Mouse (Mus musculus) embryonic facial prominence, embryonic 10.5 days (tissue): ENCODE data around the gene Specc1l. TPM values are rescaled to one million over a fixed set of nuclear protein-coding genes. Genes with fewer than 3 reads are reported as not detected.
"Not testable (repeated sequence)": the region's sequence is repeated elsewhere in the genome, so short reads cannot be mapped to it uniquely, and the experiment has no call there.

ENCODE experiments used
- DNase-seq: peaks from one replicate; pipeline ENCODE4 v3.0.0-alpha.2; 2017; ENCODE audit warnings: low spot score
- H3K27ac ChIP-seq: fragments of 300-500 bp; sonication (generic); replicated peaks from 2 replicates; pipeline ENCODE4 v1.5.1; 2016; ENCODE audit warnings: mild to moderate bottlenecking
- H3K27me3 ChIP-seq: fragments of 300-500 bp; sonication (generic); replicated peaks from 2 replicates; pipeline ENCODE4 v1.6.1; 2016; ENCODE audit warnings: low read depth, mild to moderate bottlenecking; ENCODE audit not compliant: poor library complexity, severe bottlenecking
- H3K36me3 ChIP-seq: fragments of 300-500 bp; sonication (generic); replicated peaks from 2 replicates; pipeline ENCODE4 v1.6.1; 2016; ENCODE audit warnings: mild to moderate bottlenecking, moderate library complexity
- H3K4me1 ChIP-seq: fragments of 300-500 bp; sonication (generic); 2 replicates; pipeline ENCODE4 v1.6.1; 2016
- H3K4me3 ChIP-seq: fragments of 300-500 bp; sonication (generic); 2 replicates; pipeline ENCODE4 v1.5.1; 2016; ENCODE audit warnings: mild to moderate bottlenecking, moderate library complexity
- H3K9me3 ChIP-seq: fragments of 300-500 bp; sonication (generic); 2 replicates; pipeline ENCODE4 v1.6.1; 2016; ENCODE audit warnings: mild to moderate bottlenecking
- WGBS: fragments of 180-500 bp; shearing (Covaris S2); methylation state at CpG from one replicate; pipeline ENCODE4 v1.1.7; 2016; 5-methylcytosine and 5-hydroxymethylcytosine counted together
- polyA plus RNA-seq: library from polyadenylated mRNA; unstranded; fragments of >200 nt; fragmentation: Nextera tagmentation; extraction: Ambion mirVana; gene quantifications from 2 replicates; pipeline ENCODE4 v1.2.1, GENCODE M21; 2016

Gene Specc1l
- polyA plus RNA-seq, 1 experiment from 2014 or later = 43.3 TPM

DNA sequence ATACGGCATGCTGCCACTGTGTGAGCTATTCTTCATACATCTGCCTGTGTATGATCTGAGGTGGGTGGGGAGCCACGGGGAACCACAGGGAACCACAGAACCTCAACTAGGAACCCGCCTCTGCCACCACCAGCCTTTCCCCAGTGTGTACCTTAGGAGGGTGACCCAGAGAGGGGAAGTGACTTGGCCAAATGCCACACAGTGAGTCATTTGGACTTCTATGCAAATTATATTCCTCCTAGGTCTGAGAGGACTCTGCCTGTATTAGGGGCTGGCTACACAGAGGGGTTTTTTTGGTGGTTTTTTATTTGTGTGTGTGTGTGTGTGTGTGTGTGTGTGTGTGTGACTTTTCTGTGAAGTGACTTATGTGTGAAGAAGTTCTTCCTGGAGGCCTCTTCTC, 114.7 kb downstream of the Specc1l start:
- H3K36me3 ChIP-seq = no peaks in the 10 kb centered on the region
- H3K9me3 ChIP-seq = no peaks in the 10 kb centered on the region
- no peak overlapping the region for H3K27ac ChIP-seq
- no peak overlapping the region for H3K4me3 ChIP-seq
- no peak for DNase-seq
- H3K27me3 ChIP-seq = no peaks in the 10 kb centered on the region
- WGBS = 89% methylated on average over 3 of the region's 3 CpGs
- H3K4me1 ChIP-seq = peaks cover 32% of the 10 kb centered on the region

GRCm38 (mm10) chr10:75327081-75327480, 115.2 kb downstream of the Specc1l start:
- Histone ChIP-seq H3K27me3 (no peaks in the 10 kb centered on the region), H3K4me3 (no peak overlapping the region), H3K27ac (no peak overlapping the region), H3K9me3 (no peaks in the 10 kb centered on the region), H3K36me3 (no peaks in the 10 kb centered on the region), H3K4me1 (peaks cover 32% of the 10 kb centered on the region)
- WGBS = 77% methylated on average over 11 of the region's 11 CpGs
- DNase-seq = no peak

DNA sequence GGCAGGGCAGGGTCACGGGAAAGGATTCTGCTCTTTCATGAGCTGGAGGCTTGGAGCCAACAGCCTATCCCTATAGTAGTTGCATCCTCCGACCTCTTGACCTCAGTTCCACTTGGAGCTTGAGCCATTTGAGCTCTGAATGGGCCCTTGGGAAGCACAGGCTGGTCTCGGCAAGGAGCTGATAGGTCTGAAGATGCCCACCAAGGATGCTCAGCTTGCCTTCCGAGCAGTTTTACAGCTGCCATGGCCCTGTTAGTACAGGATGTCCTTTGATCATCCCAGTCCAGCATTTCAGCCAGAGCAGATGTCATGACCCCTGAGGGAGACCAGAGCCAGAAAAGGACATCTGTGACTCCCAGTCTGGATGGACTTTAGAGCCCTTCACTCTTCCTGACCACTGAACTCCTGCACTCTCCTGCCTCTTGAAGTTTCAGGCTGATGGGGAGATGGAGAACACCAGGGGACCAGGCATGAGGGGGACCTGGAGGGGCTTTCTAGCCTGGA, 116.4 kb downstream of the Specc1l start:
- Histone ChIP-seq H3K4me3 (no peak overlapping the region), H3K36me3 (no peaks in the 10 kb centered on the region), H3K4me1 (peaks cover 25% of the 10 kb centered on the region; the same call in 1 of the 2 replicates), H3K27ac (no peak overlapping the region), H3K9me3 (no peaks in the 10 kb centered on the region), H3K27me3 (no peaks in the 10 kb centered on the region)
- WGBS = 37% methylated on average over 4 of the region's 4 CpGs
- DNase-seq = no peak

DNA sequence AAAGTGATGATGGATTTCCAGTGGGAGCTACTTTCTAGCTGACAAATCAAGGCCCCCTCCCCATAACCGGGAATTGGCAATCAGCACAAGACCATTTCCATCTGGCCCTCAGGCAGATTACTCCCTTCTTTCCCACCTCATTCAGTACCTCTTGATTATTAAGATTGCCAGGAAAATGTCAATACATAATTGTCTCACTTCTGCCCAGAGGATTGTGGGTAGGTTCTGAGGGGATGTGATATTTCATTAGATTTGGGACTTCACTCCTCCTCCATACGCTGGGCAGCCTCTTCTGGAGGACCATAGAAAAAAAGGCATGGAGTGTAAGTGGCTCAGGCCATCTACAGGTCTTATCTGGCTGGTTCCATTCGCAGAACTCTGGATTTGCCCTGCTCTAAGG, 120.4 kb downstream of the Specc1l start:
- Histone ChIP-seq H3K27me3 (no peaks in the 10 kb centered on the region), H3K4me3 (no peak overlapping the region), H3K27ac (no peak overlapping the region), H3K9me3 (no peaks in the 10 kb centered on the region), H3K36me3 (no peaks in the 10 kb centered on the region), H3K4me1 (peaks cover 13% of the 10 kb centered on the region; the same call in 1 of the 2 replicates)
- no peak for DNase-seq
- whole genome bisulfite sequencing = 90% methylated on average over 3 of the region's 3 CpGs

- DNase-seq = no peak
- no peak overlapping the region for H3K27ac ChIP-seq
- no peaks in the 10 kb centered on the region for H3K36me3 ChIP-seq
- H3K4me1 ChIP-seq = peaks cover 4% of the 10 kb centered on the region; the same call in 1 of the 2 replicates
- no peaks in the 10 kb centered on the region for H3K9me3 ChIP-seq
- WGBS = 92% methylated on average over 23 of the region's 23 CpGs
- H3K4me3 ChIP-seq = no peak overlapping the region
- H3K27me3 ChIP-seq = no peaks in the 10 kb centered on the region
Observed at GRCm38 (mm10) chr10:75333176-75333776, 121.4 kb downstream of the Specc1l start.

DNA sequence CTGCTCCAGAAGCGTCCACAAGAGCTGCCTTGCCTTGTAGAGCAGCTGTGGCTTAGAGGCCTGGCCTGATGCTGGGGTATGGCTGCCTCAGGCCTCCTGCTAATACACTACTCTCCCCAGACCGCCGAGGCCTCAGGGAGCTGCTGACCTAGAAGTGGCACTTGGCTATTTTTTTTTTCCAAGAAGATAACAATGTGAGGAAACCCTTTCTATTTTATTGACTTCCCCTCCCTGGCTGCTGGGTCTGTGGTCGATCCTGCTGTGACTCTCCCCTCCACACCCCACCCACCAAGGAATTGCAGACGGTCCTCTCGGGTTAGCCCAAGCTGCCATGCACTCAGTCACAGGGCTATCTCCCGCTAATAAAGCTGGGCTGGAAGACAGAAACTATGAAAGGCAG, 122.3 kb downstream of the Specc1l start:
- 81% methylated on average over 7 of the region's 7 CpGs for WGBS
- no peak overlapping the region for H3K4me3 ChIP-seq

DNA sequence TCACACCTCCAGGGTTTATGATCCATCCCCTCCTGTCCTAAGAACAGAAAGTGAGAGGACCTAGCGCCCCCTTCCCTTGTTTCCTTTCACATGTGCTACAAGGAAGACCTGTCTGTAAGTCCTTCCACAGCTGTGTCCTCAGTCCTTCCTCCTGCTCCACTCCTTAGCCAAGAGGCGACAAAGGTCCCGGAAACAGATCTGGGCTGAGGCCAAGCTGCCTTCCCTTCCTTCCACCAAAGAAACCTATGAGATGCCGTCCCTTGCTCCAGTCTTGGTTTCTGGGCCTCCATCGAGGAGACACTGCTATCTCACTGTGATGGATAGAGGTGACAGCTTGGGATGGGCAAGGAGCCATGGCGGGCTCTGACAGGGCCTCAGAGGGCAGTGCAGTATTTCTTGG, 123.2 kb downstream of the Specc1l start:
- Histone ChIP-seq H3K4me1 (no peaks in the 10 kb centered on the region), H3K9me3 (no peaks in the 10 kb centered on the region), H3K27ac (no peak overlapping the region), H3K4me3 (no peak overlapping the region), H3K36me3 (no peaks in the 10 kb centered on the region), H3K27me3 (no peaks in the 10 kb centered on the region)
- 89% methylated on average over 6 of the region's 6 CpGs for WGBS
- DNase-seq = no peak

More for the DNA sequence above, 122.3 kb downstream of the Specc1l start:
- no peak overlapping the region for H3K27ac ChIP-seq
- no peaks in the 10 kb centered on the region for H3K27me3 ChIP-seq
- no peaks in the 10 kb centered on the region for H3K4me1 ChIP-seq
- H3K9me3 ChIP-seq = no peaks in the 10 kb centered on the region
- no peaks in the 10 kb centered on the region for H3K36me3 ChIP-seq
- DNase-seq = no peak

DNA sequence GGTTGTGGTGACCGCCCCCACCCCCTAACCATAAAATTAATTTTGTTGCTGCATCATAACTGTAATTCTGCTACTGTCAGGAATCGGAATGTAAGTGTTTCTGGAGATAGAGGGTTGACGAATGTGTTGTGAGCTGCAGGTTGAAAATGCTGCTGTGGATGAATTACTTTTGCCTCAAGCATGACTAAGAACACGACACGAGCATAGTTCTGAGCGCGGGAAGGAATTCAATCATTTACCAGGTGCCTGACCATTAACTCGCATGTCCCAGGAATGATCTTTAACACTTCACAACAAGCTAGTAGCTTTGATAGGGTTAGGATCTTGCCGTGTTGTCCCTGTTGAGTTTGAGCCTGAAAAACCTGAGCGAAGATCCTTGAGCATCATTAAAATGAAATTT, 125.4 kb downstream of the Specc1l start:
- no peaks in the 10 kb centered on the region for H3K4me1 ChIP-seq
- no peak overlapping the region for H3K4me3 ChIP-seq
- H3K27me3 ChIP-seq = no peaks in the 10 kb centered on the region; the same call in 1 of the 2 replicates
- no peak overlapping the region for H3K27ac ChIP-seq
- DNase-seq = no peak
- no peaks in the 10 kb centered on the region for H3K9me3 ChIP-seq
- WGBS = 89% methylated on average over 10 of the region's 10 CpGs
- H3K36me3 ChIP-seq = no peaks in the 10 kb centered on the region

- WGBS = 76% methylated on average over 5 of the region's 5 CpGs
Observed at GRCm38 (mm10) chr10:75338852-75339251, 127.0 kb downstream of the Specc1l start.

GRCm38 (mm10) chr10:75339377-75339776, 127.5 kb downstream of the Specc1l start:
- H3K4me1 ChIP-seq = peaks cover 3% of the 10 kb centered on the region
- no peak for DNase-seq
- no peaks in the 10 kb centered on the region for H3K36me3 ChIP-seq
- H3K27ac ChIP-seq = no peak overlapping the region
- no peaks in the 10 kb centered on the region; the same call in 1 of the 2 replicates for H3K27me3 ChIP-seq
- no peaks in the 10 kb centered on the region for H3K9me3 ChIP-seq
- WGBS = 82% methylated on average over 7 of the region's 7 CpGs
- no peak overlapping the region for H3K4me3 ChIP-seq

More at GRCm38 (mm10) chr10:75338852-75339251, 127.0 kb downstream of the Specc1l start:
- Histone ChIP-seq H3K27me3 (no peaks in the 10 kb centered on the region; the same call in 1 of the 2 replicates), H3K36me3 (no peaks in the 10 kb centered on the region), H3K9me3 (no peaks in the 10 kb centered on the region), H3K4me3 (no peak overlapping the region), H3K4me1 (no peaks in the 10 kb centered on the region), H3K27ac (no peak overlapping the region)
- DNase-seq = no peak

DNA sequence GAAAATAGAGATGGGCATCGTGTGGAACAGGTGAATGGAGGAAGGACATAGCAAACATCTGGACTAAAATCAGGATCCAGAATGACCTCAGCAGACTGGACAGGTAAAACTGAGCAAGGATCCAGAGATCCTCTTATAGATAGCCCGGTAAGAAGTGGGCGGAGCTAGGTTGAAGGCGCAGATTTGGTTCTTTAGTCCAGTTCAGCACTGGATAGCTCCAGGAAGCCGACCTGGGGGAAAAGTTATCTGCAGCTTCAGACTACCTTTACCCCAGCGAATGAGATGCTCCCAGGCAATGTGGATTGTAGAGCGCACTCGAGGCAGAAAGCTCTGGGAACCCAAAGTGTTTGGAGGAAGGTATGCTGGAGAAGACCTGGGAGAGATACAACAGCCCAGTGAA, 130.1 kb downstream of the Specc1l start:
- no peaks in the 10 kb centered on the region; the same call in 1 of the 2 replicates for H3K27me3 ChIP-seq
- H3K9me3 ChIP-seq = 0 out of 2 replicates have a peak, but pooled peaks cover 7% of the 10 kb centered on the region
- H3K4me3 ChIP-seq = no peak overlapping the region
- no peaks in the 10 kb centered on the region for H3K36me3 ChIP-seq
- no peak overlapping the region for H3K27ac ChIP-seq
- H3K4me1 ChIP-seq = peaks cover 9% of the 10 kb centered on the region
- DNase-seq = peak; percentile 31
- WGBS = 34% methylated on average over 8 of the region's 8 CpGs

DNA sequence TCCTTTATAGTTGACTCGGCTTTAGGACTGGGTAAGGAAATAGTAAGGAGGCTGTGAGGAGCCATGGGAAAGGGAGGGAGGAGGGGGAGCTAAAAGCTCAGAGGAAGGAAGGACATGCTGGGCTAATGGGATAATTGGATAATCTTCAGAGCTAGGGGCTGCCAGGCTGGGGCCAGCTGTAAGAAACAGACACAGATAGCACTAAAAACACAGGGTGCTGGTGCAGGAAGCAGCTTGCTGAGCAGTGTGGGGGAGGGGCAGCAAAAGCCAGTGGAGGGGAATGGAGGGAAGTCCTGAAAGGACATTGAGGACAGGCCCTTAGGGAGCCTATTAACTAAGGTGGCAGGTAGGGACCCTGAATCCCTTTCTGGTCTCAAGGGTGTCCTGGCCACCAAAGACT, 132.7 kb downstream of the Specc1l start:
- H3K27ac ChIP-seq, H3K4me1 ChIP-seq, H3K27me3 ChIP-seq, H3K36me3 ChIP-seq, DNase-seq, H3K9me3 ChIP-seq, H3K4me3 ChIP-seq: not testable (repeated sequence)
- 49% methylated on average over 1 of the region's 1 CpGs for WGBS

DNA sequence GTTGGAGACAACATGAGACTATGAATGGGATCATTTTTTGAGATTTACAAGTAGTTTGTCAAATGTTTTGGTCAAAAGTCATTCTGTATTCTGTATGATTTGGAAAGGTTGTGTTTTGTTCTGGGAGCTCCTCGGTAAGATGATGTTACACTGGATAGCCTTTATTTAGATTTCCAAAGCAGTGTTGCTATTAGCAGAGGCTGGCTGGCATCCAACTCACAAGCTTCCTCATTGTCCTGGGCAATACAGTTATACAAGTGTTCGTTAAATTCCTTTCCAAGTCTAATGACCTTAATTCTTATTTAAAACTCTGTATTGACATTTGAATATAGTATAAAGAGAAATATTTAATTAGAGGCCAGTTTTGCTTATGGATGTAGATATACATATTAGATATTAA, 133.4 kb downstream of the Specc1l start:
- 87% methylated on average over 2 of the region's 2 CpGs for whole genome bisulfite sequencing
- no peak overlapping the region for H3K4me3 ChIP-seq
- no peak overlapping the region for H3K27ac ChIP-seq
- DNase-seq = no peak
- 0 out of 2 replicates have a peak, but pooled peaks cover 7% of the 10 kb centered on the region for H3K9me3 ChIP-seq
- H3K36me3 ChIP-seq = no peaks in the 10 kb centered on the region
- H3K27me3 ChIP-seq = no peaks in the 10 kb centered on the region; the same call in 1 of the 2 replicates
- H3K4me1 ChIP-seq = peaks cover 9% of the 10 kb centered on the region
